Mouse (Mus musculus): ENCODE data around the gene Tldc2.

Tldc2 gene

DNA sequence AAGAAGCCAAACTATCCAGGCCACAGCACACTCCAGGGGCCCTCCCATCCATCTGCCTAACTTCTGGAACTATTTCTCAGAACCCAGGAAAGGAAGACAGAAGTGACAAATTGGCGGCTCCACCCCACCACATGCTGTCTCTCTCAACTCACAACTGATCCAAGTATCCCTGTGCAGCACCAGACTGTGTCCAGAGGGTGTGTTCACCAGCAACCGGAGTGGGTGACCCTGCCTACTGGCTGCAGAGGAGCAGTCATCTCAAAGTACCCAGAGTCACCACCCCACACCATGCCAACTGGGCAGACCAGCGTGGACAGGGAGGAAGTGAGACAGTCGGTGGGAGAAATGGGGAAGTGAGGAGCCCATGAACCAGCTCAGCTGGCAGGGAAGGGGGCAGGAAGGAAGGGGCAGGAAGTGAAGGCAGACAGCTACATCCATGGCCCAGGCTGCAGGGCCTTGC is 23.6 kb upstream of the Tldc2 start:
- DNase-seq (ENCODE audit: low spot score), result no peak

DNA sequence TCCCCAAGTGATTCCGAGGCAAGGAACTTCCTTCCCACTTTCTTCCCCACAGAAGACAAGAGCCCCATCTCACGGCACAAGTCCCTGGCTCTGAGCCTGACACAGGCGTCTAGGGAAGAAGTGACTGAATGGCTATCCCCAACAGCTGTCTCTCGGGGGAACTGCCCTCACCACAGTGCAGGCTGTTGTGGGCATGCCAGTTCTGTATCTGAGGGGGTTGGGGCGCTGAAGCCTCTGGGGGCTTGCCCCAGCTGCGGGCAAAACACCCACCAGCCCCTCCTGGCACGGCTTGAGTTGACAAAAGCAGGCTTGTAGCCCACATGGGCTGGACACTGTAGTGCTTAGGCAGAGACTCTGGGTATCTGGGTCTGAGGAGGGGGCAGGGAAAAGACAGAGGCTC is 22.7 kb upstream of the Tldc2 start:
- no peak for DNase-seq (ENCODE audit: low spot score)

DNA sequence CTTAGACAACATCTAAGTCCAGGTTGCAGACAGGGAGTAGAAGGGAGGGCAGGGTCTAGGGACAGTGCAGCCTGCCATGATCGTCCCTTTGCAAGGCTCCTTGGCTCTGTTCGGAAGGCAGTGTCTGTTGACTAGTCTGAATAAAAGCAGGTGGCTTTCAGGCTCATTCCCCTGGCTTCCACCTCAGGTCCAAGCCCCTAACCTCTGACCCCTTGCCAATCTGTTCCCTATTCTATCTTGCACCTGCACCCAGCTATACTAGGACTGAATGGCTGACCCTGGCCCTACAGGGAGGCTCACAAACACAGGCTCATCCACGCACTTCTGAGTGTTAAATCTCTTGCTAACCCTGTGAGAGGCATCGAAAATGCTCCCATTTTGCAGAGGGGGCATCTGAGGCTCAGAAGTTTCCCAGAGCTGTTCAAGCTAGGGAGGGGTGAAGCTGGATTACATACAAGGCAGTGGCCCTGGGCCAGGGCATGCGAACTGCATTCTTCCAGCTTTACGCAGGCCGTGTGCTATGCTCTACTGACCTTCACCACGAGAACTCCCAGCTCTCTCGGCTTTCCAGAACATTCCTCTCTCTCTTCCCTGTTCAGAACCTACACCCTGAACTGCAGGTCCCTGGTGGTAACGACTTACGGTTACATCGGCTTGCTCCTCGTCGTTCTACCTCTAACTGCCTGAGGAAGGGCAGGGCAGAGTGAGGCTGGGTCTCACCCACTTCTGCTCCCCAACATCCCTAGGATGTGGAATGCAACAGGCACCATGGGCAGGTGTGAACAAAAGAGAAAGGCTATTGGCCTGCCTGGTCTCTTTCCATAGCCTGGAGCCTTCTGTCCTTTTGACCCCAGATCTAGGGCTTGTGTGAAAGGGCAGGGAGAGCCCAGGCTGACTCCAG is 21.6 kb upstream of the Tldc2 start:
- peak; percentile 58 for DNase-seq (ENCODE audit: low spot score)

DNA sequence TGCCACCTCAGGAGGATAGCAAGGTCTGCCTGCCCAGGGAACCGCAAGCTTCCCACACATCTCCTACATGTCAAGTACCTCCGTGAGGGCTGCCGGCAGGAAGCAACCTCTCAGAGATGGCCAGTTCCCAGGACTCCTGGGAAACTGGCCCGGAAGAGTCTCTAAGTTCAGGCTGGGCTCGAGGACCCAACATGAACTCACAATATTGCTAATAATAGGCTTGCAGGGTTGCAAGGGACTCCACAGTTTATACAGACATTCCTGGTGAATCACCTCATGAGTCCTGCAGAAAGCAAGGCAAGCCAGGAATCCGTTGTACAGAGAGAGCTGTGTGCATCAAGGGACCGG is 21.0 kb upstream of the Tldc2 start:
- no peak for DNase-seq (ENCODE audit: low spot score)

DNA sequence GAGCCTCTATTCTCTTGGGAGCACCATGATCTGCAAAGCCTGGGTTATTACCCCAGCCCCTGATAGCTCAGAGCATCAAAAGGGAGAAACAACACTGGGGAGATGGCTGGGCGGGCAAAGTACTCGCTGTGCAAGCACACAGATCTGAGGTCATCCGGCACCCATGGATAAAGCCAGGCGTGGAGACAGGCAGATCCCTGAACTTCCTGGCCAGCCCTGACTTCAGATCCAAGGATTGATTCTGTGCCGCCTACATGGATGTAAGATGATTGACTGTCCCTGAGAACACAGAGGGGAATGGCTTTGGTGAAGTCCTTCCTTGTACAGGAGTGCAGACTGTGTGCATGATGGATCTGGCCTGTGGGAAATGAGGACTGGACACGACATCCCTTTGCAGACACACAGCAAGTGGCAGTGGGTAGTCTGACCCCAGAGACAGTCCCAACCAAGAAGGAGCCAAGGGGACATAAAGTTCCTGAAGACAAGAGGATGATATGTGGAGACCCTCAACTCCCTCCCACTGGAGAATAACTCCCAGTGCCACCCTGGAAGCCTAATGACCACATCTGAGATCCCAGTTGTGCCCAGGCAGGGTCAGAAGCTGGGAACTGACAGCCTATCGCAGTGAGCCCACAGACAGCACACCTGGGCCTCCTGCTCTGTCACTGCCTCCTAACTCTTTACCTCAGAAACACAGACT is 20.0 kb upstream of the Tldc2 start:
- DNase-seq (ENCODE audit: low spot score), result no peak

DNA sequence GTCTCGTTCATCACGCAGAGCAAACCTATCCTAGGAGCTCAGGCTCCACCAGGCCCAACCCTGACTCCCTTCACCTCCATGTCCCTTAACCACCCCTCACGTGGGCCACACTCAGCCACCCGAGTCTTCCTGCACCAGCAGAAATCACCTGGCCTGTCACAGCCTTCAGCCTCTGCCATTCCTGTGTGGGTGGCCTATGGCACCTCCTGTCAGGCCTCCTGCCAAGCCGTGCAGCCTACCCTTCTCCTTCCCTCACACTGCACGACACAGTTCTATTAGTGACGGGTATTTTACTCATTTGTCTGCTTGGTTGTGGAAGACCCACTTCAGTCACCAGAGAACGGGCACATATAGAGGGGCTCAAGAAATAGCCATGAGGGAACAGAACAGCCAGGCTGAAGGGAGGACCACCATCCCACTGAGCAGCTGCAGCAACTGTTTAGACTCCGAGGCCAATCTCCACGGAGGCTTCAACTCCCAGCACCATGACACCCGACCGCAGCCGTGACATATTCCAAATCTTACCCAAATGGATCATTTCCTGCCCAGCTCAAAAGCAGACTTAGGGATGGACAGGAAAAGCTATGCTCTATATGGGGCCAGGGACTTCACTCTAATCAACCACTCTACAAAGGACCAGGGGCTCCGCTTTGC is 18.0 kb upstream of the Tldc2 start:
- no peak for DNase-seq (ENCODE audit: low spot score)

DNA sequence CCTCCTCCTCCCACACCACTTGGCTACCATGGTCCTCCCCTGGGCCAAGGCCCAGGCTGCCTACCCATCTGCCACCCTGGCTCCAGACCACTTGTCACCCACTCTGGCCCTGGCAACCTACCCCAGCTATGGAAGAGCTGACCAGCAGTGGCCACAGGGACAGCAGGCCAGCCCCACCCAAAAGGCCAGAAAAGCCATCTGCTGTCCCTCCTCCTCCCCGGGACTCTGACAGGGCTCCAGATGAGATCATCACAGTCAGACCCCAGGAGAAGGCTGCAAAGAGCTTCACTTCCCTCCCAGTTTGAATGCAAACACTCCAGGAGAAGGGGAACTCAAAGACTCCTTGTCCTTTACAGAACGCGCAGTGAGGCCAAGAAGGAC is 17.5 kb upstream of the Tldc2 start:
- no peak for DNase-seq (ENCODE audit: low spot score)

DNA sequence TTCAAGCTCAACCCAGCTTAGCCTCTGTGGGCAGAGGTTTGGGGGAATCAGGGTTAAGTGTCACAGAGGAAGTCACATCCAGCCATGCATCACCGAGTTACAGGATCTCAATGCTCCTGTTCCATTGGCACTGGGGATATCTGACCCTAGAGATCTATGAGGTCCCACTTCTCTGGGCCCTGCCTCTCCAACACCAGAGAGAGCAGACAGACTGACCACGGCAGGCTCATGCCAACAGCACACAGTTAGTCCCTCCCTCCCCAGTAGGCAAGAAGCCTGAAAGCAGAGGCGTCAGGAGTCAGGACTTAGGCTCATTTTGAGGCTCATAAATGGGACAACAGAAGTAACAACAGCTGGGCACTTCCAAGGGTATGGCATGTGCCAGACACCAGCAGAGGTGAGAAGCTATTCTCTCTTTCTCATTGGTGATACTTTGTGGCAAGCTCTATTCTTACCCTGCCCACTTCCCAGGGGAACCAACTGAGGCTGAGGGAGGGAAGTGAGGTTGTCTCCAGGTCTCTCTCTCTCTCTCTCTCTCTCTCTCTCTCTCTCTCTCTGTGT is 17.0 kb upstream of the Tldc2 start:
- DNase-seq (ENCODE audit: low spot score), result no peak

DNA sequence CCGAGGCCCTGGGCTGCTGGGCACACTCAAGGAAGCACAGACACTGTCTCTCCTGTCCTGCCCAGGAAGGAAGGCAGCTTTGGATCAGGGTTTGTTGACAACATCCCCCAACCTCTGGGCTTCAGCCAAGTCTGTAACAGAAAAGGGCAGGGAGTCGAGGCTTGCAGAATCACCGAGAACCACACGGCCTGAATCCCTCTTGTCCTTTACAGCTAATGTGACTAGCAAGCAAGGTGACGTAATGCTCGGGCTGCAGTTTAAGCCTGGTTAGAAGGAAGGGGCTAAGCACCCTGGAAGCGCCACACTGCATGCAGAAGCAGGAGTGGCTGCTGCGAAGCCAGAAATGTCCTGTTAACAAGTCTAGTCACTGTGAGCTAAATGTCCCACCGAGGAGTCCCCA is 16.5 kb upstream of the Tldc2 start:
- DNase-seq (ENCODE audit: low spot score), result peak; percentile 60

DNA sequence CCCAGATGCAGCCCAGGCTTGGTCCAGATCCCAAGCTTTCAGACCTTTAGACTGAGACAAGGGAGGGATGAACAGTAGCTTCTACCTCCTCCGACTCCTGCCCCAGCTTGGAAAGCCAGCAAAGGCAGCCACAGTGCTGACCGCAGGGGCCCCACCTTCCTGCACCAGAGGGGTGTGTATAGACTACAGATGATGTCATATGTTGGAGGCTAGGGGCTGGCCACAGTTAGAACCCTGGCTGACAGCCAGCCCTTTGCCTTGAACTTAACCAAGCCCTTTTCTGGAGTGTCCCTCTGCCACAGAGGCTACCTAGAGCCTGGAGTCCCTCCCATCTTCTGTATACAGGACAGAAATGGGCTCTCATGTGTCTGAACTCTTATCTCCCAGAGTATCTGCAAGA is 15.3 kb upstream of the Tldc2 start:
- DNase-seq (ENCODE audit: low spot score), result peak; percentile 75

DNA sequence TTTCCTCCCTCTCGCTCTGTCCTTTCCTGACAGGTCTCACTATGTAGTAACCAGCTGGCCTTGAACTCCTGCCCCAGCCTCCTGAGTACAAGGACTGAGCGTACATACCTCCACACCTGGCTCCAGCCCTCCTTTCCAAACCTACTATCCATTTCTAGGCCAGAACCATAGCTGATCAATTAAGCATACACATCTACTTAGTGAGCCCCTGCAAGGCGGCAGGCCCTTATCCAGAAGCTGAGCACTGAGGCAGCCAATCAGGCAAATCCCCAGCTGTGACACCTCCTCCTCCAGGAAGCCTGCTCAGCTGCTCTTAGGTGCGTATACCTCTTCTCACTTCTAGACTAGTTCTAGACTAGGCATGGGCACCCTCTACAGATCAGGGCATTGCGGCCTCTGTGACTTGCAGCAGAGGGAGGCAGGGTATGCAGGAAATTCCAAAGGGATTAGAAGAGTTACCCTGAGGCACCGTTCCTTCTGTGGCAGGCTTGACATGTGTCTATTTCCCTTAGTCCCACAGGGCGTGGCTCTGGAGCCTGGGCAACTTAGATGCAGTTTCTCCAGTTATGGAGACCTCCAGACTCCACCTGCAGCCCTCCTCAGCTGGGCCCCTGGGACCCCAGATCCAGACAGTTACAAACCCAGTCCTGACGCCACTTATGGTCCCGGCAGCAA is 14.4 kb upstream of the Tldc2 start:
- DNase-seq (ENCODE audit: low spot score), result no peak

DNA sequence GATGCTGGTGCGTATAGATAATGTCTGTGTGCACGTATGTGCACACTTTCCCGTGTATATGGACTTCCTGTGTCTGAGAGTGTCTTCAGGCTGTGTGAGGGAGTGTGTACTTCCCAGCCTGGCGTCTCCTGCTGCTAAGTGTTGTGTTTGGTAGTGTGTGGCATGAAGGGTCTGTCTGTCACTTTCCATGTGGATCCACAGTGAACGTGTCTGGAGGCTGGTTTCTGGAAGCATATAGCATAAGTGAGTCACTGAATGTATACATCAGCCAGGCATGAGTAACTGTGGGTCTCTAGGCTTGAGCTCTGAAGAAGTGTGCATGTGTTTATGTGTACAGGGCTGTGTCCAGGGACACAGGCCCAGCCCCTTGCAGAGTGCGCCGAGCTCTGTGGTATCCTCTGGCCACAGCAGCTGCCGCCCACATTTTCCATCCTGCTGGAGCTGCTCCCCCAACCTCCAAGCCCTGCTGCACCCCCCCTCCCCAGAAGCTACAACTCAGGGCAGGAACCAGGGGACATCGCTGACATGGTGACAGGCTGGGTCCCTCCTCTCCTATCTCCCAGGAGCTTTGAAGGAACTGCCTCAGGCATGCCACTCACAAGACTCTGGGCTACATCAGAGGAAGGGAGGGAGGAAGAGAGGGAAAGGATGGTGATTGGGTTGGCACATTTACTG is 13.3 kb upstream of the Tldc2 start:
- DNase-seq (ENCODE audit: low spot score), result no peak

DNA sequence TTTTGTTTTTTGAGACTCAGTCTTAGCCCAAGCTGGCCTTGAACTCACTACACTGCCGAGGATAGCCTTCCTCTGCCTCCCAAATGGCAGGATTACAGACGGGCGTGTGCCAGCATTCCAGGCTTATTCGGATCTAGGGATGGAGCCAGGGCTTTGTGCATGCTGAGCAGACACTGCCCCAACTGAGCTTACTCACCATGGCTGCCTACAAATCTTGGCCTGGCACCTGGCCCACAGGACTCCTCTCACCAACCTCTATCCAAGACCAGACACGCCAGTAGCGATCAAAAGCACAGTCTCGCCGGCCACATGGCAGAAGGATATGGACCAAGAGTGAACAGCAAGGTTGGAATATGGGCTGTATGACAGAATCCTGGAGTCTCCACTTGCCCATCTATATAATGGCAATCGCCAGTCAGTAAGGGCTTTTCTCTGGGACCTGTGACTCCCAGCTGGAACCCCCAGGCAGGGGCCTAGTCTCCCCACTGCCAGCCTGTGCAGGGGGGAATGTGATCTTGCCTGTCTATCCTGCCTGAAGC is 12.6 kb upstream of the Tldc2 start:
- DNase-seq (ENCODE audit: low spot score), result peak; percentile 60

DNA sequence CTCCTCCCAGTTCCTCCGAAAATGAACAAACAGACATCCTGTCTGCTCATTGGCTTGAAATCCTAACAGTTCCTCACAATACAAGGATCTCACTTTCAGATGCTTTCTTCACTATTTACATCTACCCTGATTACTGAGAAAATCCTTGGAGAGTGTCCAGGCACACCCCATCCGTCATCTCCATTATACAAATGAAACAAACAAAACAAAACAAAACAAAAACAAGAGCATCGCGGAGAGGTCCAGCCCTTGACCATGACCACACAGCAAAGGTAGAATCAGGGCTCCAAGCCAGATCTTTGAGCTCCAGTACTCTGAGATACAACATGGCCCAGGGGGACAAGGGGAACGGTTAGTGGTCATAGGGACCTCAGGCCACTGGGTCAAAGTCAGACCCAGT is 12.1 kb upstream of the Tldc2 start:
- DNase-seq (ENCODE audit: low spot score), result no peak

DNA sequence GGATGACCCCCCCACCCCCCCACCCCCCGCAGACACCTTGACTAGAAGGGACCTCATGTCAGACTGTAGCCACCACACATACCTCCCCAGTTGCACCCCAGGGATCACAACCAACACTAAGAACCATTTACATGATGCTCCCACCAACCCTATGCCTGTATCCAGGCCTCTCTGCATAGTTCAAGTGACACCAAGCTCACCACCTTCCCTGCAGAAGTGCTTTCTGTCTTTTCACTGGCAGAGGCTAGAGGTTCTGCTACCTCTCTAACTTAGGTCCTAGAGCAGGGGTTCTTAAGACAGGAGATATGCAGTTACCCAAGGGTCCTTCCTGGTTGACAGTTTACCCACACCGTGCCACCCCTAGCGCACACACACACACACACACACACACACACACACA is 11.6 kb upstream of the Tldc2 start:
- no peak for DNase-seq (ENCODE audit: low spot score)

DNA sequence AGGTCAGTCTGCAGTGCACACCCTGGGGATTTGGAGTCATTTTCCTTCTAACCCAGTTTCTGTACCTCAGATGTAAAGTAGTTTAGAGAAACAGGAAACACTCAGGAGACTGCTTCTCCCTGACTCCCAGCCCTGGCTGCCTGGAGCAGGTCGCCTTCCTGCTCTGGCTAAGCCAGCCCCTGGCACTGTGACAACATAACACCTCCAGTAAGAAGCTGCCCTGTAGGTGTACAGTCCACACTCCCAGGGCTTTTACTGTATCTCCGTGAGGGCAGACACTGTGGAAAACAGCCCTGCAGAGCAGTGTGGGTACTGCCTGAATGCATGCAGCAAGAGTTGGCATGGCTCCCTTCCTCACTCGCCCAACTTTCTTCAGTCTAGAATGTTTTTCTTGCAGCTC is 11.2 kb upstream of the Tldc2 start:
- no peak for DNase-seq (ENCODE audit: low spot score)

DNA sequence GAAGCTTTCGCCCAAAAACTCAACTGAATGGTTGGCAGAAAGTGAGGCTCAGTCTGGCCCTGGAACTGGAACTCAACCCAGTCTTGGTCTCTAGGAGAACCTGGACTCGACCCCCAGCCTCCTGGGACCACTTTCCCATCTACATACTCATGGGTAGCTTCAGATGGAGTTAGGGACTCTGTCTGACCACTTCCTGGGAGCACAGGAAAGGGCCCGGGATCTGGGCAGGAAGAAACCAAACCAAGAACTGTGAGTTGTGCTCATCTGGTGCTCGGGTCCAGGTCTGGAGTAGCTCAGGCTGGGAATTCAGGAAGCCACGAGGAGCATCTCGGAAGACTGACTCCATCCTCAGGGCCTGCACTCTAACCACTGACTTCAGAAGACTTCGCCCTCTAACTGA is 10.3 kb upstream of the Tldc2 start:
- DNase-seq (ENCODE audit: low spot score), result no peak

DNA sequence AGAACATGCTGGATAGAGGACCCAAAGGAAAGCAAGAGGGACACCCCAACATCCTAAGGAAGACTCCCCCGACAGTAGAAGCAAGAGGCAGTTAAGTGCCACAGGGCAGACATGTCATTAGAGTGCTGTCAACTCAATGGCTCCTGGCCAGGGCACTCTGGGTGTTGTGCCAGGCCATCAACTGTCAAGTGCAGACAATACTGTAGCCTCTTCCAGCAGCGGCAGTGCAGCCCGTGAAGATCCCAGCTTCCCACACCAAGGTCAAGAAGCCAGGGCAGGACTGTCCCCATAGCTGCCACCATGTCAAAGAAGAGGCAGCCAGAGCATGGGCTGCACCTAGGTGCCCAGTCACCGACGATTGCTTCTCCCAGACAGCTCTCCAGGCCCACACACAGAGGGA is 9.7 kb upstream of the Tldc2 start:
- DNase-seq (ENCODE audit: low spot score), result no peak

DNA sequence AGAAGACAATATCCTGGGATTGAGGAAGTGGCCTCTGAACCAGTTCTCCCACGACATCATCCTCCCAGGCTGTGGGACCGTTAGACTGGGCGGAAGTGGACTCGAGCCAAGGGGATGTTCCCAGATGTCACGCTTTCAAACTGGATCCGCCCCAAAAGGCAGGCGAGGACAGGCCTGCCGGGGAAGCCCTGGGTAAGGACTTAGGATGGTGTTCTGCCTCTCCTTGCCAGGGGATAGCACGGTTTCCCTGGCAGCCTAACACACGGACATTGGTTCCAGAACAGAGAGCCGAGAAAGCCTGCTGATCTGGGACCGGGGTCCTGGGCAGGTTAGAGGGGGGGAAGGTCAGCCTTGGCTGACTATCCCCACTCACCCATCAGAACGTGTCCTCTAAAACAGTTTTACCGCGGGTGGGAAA is 9.2 kb upstream of the Tldc2 start:
- peak; percentile 83 for DNase-seq (ENCODE audit: low spot score)

DNA sequence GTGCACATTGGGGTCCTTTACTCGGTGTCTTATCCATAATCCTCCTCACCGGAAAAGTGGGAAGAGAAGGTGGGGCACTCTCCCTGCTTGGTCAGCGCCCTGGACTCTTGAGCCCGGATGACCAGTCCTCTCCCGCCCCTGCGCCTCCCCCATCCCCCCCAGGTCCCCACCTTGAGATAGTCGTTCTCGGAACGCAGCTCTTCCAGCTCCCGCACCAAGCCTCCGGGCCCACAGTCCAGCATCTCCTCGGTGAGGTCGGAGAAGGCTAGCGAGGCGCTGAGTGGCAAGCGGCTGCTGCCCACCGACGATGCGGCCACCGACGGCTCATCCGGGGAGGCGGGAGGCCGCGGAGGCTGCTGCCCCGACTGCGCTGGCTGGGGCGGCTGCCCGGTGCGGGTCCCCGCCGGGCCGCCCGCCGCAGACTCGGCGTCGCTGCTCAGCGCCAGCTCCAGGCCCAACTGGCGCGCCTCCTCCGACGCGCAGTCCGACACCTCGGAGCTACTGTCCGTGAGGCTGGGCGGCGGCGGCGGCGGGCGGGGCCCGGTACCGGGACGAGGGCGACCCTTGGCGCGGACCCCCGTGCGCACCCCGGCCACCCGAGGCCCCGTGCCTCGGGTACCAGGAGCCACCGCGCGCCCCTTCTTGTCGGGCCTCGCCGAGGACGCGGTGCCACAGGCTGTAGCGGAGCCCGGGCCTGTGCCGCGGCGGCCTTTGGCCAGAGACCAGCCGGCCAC is 8.6 kb upstream of the Tldc2 start:
- DNase-seq (ENCODE audit: low spot score), result no peak
